Mouse (Mus musculus) CD4-positive naive resting alpha-beta T cell, adult 76 days (primary cell): ENCODE measurements around the gene Tas2r118. TPM values are rescaled to one million over a fixed set of nuclear protein-coding genes. Genes with fewer than 3 reads are reported as not detected.

Experiments used
- total RNA-seq: library from RNA; stranded (reverse); gene quantifications from one replicate; pipeline ENCODE4 v1.2.4, GENCODE M21; 2023

Tas2r118 gene
- total RNA-seq, result not detected

DNA sequence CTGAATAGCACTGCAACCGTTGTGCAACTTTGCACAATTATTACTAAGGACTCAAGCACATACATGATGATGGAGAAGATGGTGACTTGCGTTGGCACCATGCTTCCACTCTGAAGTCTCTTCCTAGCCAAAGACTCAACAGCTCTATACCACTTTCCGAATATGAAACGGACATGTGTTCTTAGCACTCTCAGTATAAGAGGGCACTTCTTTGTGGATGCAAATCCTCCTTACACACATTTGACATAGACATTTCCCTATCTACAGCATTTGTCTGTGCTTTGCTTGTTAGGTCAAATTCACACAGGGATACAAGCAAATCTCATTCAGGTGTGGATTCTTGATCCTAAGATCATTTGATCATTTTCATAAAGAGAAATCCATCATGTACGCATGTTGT is at the start of gene Tas2r118:
Gene Tas2r118 (minus strand): TSS at position 101 of the 400 bp plus-strand sequence.

Other genes with a start within 250 kb of the Tas2r118 start
- not detected for gene Cadps2, start 130.6 kb downstream of the Tas2r118 start, total RNA-seq
- gene Slc13a1, start 198.0 kb upstream of the Tas2r118 start, total RNA-seq, result 0.56 TPM